Mouse (Mus musculus) left cerebral cortex, adult 8-10 months (tissue): ENCODE data around the gene Irgm1. TPM values are rescaled to one million over a fixed set of nuclear protein-coding genes. Genes with fewer than 3 reads are reported as not detected.
A peak's percentile ranks its signal among the peaks of the same experiment; 100 is the strongest.
"Not testable (repeated sequence)": the region's sequence is repeated elsewhere in the genome, so short reads cannot be mapped to it uniquely, and the experiment has no call there.

ENCODE experiments used
- DNase-seq, 2 experiments: peaks; one replicate each; pipeline ENCODE4 v3.0.0; 2022; ENCODE audit warnings: low spot score in 2 of 2
- total RNA-seq, 4 experiments: library from RNA; stranded (reverse); gene quantifications; 2 replicates each; pipeline ENCODE4 v1.2.4; 2022

The Irgm1 gene
- total RNA-seq, 4 experiments from 2014 or later, result 8.3 to 14.0 (median 10.7) TPM

- DNase-seq, result no peak
These were observed 12.5 kb downstream of the Irgm1 start for GRCm38 (mm10) chr11:48859014-48859413.

GRCm38 (mm10) chr11:48853474-48854180 lies 17.9 kb downstream of the Irgm1 start:
- DNase-seq, result peak; percentile 83 to 99

GRCm38 (mm10) chr11:48852624-48853473 lies 18.6 kb downstream of the Irgm1 start:
- DNase-seq, result no peak

- no peak for DNase-seq
These were observed 19.3 kb downstream of the Irgm1 start for GRCm38 (mm10) chr11:48852190-48852589.

GRCm38 (mm10) chr11:48851270-48851995 lies 20.1 kb downstream of the Irgm1 start:
- DNase-seq, result no peak

- DNase-seq, result no peak
These were observed 21.2 kb downstream of the Irgm1 start for GRCm38 (mm10) chr11:48850240-48850639.

GRCm38 (mm10) chr11:48846881-48847280 lies 24.6 kb downstream of the Irgm1 start:
- DNase-seq, result no peak

- not testable (repeated sequence) for DNase-seq
These were observed 25.1 kb downstream of the Irgm1 start for GRCm38 (mm10) chr11:48846362-48846761.

- no peak for DNase-seq
These were observed 26.2 kb downstream of the Irgm1 start for GRCm38 (mm10) chr11:48845244-48845815.

- no peak for DNase-seq
These were observed 27.2 kb downstream of the Irgm1 start for GRCm38 (mm10) chr11:48844309-48844708.

- no peak for DNase-seq
These were observed 28.3 kb downstream of the Irgm1 start for GRCm38 (mm10) chr11:48843202-48843601.

GRCm38 (mm10) chr11:48842378-48842792 lies 29.1 kb downstream of the Irgm1 start:
- no peak for DNase-seq

GRCm38 (mm10) chr11:48841213-48841612 lies 30.3 kb downstream of the Irgm1 start:
- DNase-seq, result no peak

GRCm38 (mm10) chr11:48840805-48841204 lies 30.7 kb downstream of the Irgm1 start:
- DNase-seq, result no peak

GRCm38 (mm10) chr11:48838879-48839680 lies 32.4 kb downstream of the Irgm1 start:
- no peak for DNase-seq

- no peak for DNase-seq
These were observed 33.2 kb downstream of the Irgm1 start for GRCm38 (mm10) chr11:48838181-48838797.

GRCm38 (mm10) chr11:48837310-48838180 lies 33.9 kb downstream of the Irgm1 start:
- DNase-seq, result peak; percentile 36 to 43

- no peak for DNase-seq
These were observed 34.5 kb downstream of the Irgm1 start for GRCm38 (mm10) chr11:48836990-48837309.

GRCm38 (mm10) chr11:48835923-48836322 lies 35.6 kb downstream of the Irgm1 start:
- no peak for DNase-seq
